Mouse (Mus musculus) Muller cell, postnatal 12 days (primary cell): ENCODE measurements around the gene Plekhg2.

Source experiments
- DNase-seq: peaks from one replicate; pipeline ENCODE4 v3.0.0-alpha.2; 2015; ENCODE audit errors: inconsistent ontology term

The Plekhg2 gene

GRCm38 (mm10) chr7:28367663-28368275 is 4.6 kb downstream of the Plekhg2 start:
- DNase-seq, result peak; percentile 40

GRCm38 (mm10) chr7:28362441-28363060 is 9.8 kb downstream of the Plekhg2 start:
- DNase-seq, result no peak

- no peak for DNase-seq
Measured at GRCm38 (mm10) chr7:28361647-28362341, 10.6 kb downstream of the Plekhg2 start.

- no peak for DNase-seq
Measured at GRCm38 (mm10) chr7:28360291-28360690, 12.1 kb downstream of the Plekhg2 start.

- DNase-seq, result no peak
Measured at GRCm38 (mm10) chr7:28359854-28360253, 12.5 kb downstream of the Plekhg2 start.

GRCm38 (mm10) chr7:28358431-28358830 is 14.0 kb downstream of the Plekhg2 start:
- DNase-seq, result no peak

- DNase-seq, result peak; percentile 83
Measured at GRCm38 (mm10) chr7:28357984-28358383, 14.4 kb downstream of the Plekhg2 start.

- peak; percentile 90 for DNase-seq
Measured at GRCm38 (mm10) chr7:28356981-28357380, 15.4 kb downstream of the Plekhg2 start.

- DNase-seq, result no peak
Measured at GRCm38 (mm10) chr7:28355221-28355620, 17.2 kb downstream of the Plekhg2 start.

- DNase-seq, result no peak
Measured at GRCm38 (mm10) chr7:28354596-28354995, 17.8 kb downstream of the Plekhg2 start.

GRCm38 (mm10) chr7:28354113-28354581 is 18.3 kb downstream of the Plekhg2 start:
- DNase-seq, result no peak

GRCm38 (mm10) chr7:28353267-28353666 is 19.1 kb downstream of the Plekhg2 start:
- no peak for DNase-seq

- DNase-seq, result no peak
Measured at GRCm38 (mm10) chr7:28351676-28352191, 20.7 kb downstream of the Plekhg2 start.

- peak; percentile 97 for DNase-seq
Measured at GRCm38 (mm10) chr7:28350155-28350883, 22.1 kb downstream of the Plekhg2 start, which contains the start of gene Rps16. Rps16 (plus strand) TSS chr7:28350652.

- no peak for DNase-seq
Measured at GRCm38 (mm10) chr7:28348601-28349000, 23.8 kb downstream of the Plekhg2 start.

GRCm38 (mm10) chr7:28347746-28348145 is 24.7 kb downstream of the Plekhg2 start:
- DNase-seq, result no peak

- peak; percentile 17 for DNase-seq
Measured at GRCm38 (mm10) chr7:28344637-28345036, 27.8 kb downstream of the Plekhg2 start.

GRCm38 (mm10) chr7:28341381-28341780 is 31.0 kb downstream of the Plekhg2 start:
- no peak for DNase-seq

- DNase-seq, result peak; percentile 35
Measured at GRCm38 (mm10) chr7:28339213-28339917, 33.0 kb downstream of the Plekhg2 start.

- DNase-seq, result peak; percentile 95
Measured at GRCm38 (mm10) chr7:28338108-28338998, 34.0 kb downstream of the Plekhg2 start, which contains the start of gene Supt5. Supt5 (minus strand) TSS chr7:28338746.
